Mouse (Mus musculus): ENCODE results near the gene Gm10750.
"Not testable (repeated sequence)": the region's sequence is repeated elsewhere in the genome, so short reads cannot be mapped to it uniquely, and the experiment has no call there.

The Gm10750 gene

DNA sequence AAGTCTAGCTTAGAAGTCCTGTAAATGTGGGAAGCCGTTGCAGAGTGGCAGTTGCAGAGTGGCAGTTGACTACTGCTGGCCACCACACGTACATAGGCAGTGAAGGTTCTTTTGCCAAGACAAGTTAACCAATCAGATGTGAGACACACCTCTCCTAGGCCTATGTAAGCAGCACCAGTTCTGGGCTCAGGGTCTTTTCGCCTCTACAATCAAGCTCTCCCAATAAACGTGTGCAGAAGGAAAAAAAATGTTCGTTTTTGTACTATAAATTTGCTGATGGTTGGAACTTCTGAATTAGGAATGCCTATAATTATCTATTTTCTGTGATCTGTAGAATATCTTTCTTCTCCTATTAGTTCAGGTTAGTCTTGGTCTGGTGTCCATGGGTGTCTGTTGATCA lies at the start of gene Gm10750:
Gene Gm10750, minus strand, starts transcription at position 101 of the 400 bp plus-strand sequence.
- DNase-seq (ENCODE audit: low spot score) = not testable (repeated sequence)

DNA sequence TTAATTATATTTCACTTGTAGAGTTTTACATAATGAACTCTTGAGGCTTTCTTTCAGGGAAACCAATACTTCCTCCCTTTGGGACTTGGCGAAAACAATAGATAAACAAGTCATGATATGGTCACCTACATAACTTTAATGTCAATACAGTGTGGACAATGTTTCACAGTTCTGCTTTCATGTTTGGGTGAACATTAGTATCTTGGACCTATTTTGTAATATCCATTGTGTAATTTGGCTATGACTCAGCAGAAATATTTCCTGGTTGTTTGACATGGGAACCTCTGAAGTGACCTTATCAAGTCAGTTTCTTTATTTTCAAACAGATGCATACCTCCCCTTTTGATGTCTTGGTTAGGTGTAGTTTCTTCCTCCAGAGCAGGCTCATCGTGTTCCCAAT lies 12.2 kb downstream of the Gm10750 start:
- DNase-seq (ENCODE audit: low spot score) = no peak

DNA sequence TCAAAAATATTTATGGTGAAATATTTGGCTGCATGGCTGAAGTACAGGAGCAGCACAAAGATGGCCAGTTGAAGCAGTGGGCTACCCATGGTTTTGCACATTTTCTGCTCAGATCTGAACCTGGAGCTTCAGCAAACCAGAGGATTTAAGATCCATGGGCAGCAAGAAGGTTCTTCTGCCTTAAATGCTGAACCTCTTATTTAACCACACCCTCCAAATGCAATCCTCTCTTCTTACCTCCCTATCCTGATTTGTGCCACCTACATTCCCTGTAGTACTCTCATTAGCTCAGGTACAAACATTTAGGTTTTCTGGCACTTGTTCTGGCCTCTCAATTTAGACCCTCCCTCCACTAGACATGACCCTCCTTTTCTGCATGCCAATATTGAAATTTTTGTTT lies 13.9 kb downstream of the Gm10750 start, which contains the start of gene Gm1330:
Gene Gm1330, minus strand, starts transcription at position 101 of the 400 bp plus-strand sequence.
- DNase-seq (ENCODE audit: low spot score) = no peak

DNA sequence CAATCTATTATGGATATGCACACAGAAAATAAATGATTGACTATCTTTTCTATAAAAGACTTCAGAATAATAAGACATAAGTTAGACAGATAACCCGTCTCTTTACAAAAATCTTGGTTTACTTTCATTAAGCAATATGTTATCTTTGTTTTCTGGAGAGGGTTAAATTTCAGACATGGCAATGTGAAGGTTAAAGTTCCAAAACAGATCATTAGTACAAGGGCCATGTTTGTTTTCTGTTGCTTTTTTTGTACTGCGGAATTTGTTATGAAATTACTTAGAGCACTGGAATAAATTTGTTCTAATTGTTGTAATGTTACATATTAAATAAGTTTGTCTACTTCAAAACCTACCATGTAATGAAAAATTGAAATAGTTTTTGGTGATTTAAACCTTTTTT lies 21.9 kb downstream of the Gm10750 start:
- no peak for DNase-seq (ENCODE audit: low spot score)
